Mouse (Mus musculus) heart, embryonic 14.5 days (tissue): Measurements from ENCODE around the gene Rrm2. TPM values are rescaled to one million over a fixed set of nuclear protein-coding genes. Genes with fewer than 3 reads are reported as not detected.

ENCODE experiments used
- ATAC-seq: fragments of 200-750 bp; cut with Nextera tagmentation; 2 replicates; pipeline ENCODE4 v1.8.0; 2017; ENCODE audit warnings: low read depth, moderate TSS enrichment; ENCODE audit not compliant: insufficient number of reproducible peaks, insufficient read depth, low FRiP score
- H3K27ac ChIP-seq, 2 experiments: fragments of 200-500 bp in 1 of 2; fragments of 300-500 bp in 1 of 2; sonication (generic) in 1 of 2; replicated peaks in 1 of 2; 2 replicates each; pipeline ENCODE4 v1.5.1; 2012 to 2014; ENCODE audit warnings: low read depth in 2 of 2, low read length in 2 of 2, control low read depth in 1 of 2, mild to moderate bottlenecking in 1 of 2, mixed read lengths in 1 of 2; ENCODE audit not compliant: control insufficient read depth in 1 of 2, insufficient read depth in 1 of 2
- H3K27me3 ChIP-seq: fragments of 300-500 bp; sonication (generic); 2 replicates; pipeline ENCODE4 v1.6.1; 2014; ENCODE audit warnings: mild to moderate bottlenecking, low read length, control low read depth; ENCODE audit not compliant: control insufficient read depth, insufficient read depth
- H3K36me3 ChIP-seq: fragments of 300-500 bp; sonication (generic); 2 replicates; pipeline ENCODE4 v1.6.1; 2014; ENCODE audit warnings: mild to moderate bottlenecking, control low read depth, low read length, mixed read lengths; ENCODE audit not compliant: control insufficient read depth, insufficient read depth
- H3K4me1 ChIP-seq, 2 experiments: fragments of 200-500 bp in 1 of 2; fragments of 300-500 bp in 1 of 2; sonication (generic) in 1 of 2; 2 replicates each; pipeline ENCODE4 v1.6.1; 2012 to 2014; ENCODE audit warnings: low read length in 2 of 2, control low read depth in 1 of 2, mixed read lengths in 1 of 2; ENCODE audit not compliant: control insufficient read depth in 2 of 2, insufficient read depth in 2 of 2
- H3K4me2 ChIP-seq: fragments of 300-500 bp; sonication (generic); 2 replicates; pipeline ENCODE4 v1.6.1; 2014; ENCODE audit warnings: mild to moderate bottlenecking, low read length
- H3K4me3 ChIP-seq, 2 experiments: fragments of 200-500 bp in 1 of 2; fragments of 300-500 bp in 1 of 2; sonication (generic) in 1 of 2; 2 replicates each; pipeline ENCODE4 v1.5.1; 2012 to 2014; ENCODE audit warnings: low read length in 2 of 2, mild to moderate bottlenecking in 2 of 2, control low read depth in 1 of 2, low read depth in 1 of 2, moderate library complexity in 1 of 2; ENCODE audit not compliant: control insufficient read depth in 1 of 2, insufficient read depth in 1 of 2
- H3K9ac ChIP-seq: fragments of 300-500 bp; sonication (generic); 2 replicates; pipeline ENCODE4 v1.6.1; 2014; ENCODE audit warnings: mild to moderate bottlenecking, low read length
- H3K9me3 ChIP-seq: fragments of 300-500 bp; sonication (generic); 2 replicates; pipeline ENCODE4 v1.6.1; 2016; ENCODE audit warnings: low read length, control low read depth; ENCODE audit not compliant: control insufficient read depth
- WGBS: fragments of 180-500 bp; shearing (Covaris S2); extraction: QIAGEN DNeasy Blood & Tissue Kit; methylation state at CpG from one replicate; pipeline ENCODE4 v1.1.7; 2014; 5-methylcytosine and 5-hydroxymethylcytosine counted together
- polyA plus RNA-seq: library from polyadenylated mRNA; unstranded; fragments of >200 nt; fragmentation: Nextera tagmentation; extraction: Ambion mirVana; gene quantifications from 2 replicates; pipeline ENCODE4 v1.2.1, GENCODE M21; 2014

Rrm2 gene
- polyA plus RNA-seq, 1 experiment from 2014 or later, result 189 TPM

DNA sequence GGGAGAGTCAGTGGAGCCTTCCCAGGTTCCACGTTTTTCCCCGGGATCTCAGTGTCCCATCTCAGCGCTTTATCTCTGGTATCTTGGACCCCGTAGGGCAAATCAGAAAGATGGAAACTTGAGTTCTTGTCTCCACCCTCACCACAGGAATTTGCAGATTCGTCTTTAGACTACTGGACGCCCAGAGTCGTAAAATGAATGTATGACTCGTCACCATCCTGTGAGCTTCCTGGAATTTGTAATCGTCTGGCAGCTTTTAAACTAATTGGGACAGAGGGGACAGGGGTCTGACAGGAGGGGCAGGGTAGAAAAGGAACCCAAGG, 600 bp upstream of the Rrm2 start:
- peak overlapping the region; percentile 83 for H3K4me2 ChIP-seq
- peak overlapping the region; percentile 69 to 78 for H3K4me3 ChIP-seq
- H3K9ac ChIP-seq, result peak overlapping the region; percentile 80
- H3K27ac ChIP-seq, result peak overlapping the region; percentile 13 to 59
- WGBS, result under 1% methylated on average over 9 of the region's 9 CpGs
- no peaks in the 10 kb centered on the region for H3K9me3 ChIP-seq
- peaks cover 19 to 59% of the 10 kb centered on the region in 2 experiments for H3K4me1 ChIP-seq
- H3K36me3 ChIP-seq, result peaks cover 22% of the 10 kb centered on the region
- no peak for ATAC-seq
- H3K27me3 ChIP-seq, result no peaks in the 10 kb centered on the region

DNA sequence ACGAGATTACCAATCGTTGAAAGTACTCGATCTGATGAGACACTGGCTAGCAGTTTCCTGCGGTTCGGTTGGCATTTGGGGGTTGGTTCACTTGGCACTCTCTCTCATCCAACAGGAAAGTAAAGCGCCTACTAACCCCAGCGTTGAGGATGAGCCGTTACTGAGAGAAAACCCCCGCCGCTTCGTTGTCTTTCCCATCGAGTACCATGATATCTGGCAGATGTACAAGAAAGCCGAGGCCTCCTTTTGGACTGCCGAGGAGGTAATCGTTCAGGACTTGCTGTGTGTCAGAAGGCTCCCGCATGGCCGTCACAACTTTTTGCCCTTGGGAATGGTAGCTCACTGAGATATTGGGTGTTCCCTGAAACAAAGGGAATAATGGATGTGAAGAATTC, 780 bp downstream of the Rrm2 start:
- ATAC-seq, result no peak
- WGBS, result 1% methylated on average over 17 of the region's 17 CpGs

DNA sequence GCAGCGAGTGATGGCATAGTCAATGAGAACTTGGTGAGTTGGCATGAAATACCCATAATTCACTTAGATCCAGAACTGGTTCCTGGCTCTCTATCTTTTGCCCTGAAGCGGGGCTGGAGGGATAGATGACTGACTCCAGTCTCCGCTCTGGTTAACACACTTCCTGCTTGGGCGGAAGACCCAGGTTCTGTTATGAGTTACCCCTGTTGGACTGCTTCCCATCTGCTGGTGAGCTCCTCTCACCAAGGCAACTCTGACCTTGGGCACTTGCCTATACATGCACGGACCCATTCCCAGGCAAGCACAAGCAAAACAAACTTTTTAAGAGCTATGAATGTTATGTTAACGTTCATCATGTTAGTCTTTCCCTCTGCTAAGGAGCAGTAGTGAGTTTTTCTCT, 1.4 kb downstream of the Rrm2 start:
- no peak for ATAC-seq
- H3K27ac ChIP-seq, result peak overlapping the region; percentile 41 to 70; a peak in 3 of 4 replicates
- H3K4me3 ChIP-seq, result peak overlapping the region; percentile 69 to 78
- peaks cover 11 to 49% of the 10 kb centered on the region in 2 experiments for H3K4me1 ChIP-seq
- peak overlapping the region; percentile 80 for H3K9ac ChIP-seq
- H3K9me3 ChIP-seq, result no peaks in the 10 kb centered on the region
- no peaks in the 10 kb centered on the region for H3K27me3 ChIP-seq
- WGBS, result 34% methylated on average over 6 of the region's 6 CpGs
- H3K4me2 ChIP-seq, result peak overlapping the region; percentile 83
- H3K36me3 ChIP-seq, result peaks cover 41% of the 10 kb centered on the region

More for the DNA sequence above, 780 bp downstream of the Rrm2 start:
- H3K4me3 ChIP-seq, result peak overlapping the region; percentile 69 to 78
- no peaks in the 10 kb centered on the region for H3K27me3 ChIP-seq
- H3K9ac ChIP-seq, result peak overlapping the region; percentile 80
- peak overlapping the region; percentile 41 to 70 for H3K27ac ChIP-seq
- H3K4me1 ChIP-seq, result peaks cover 11 to 49% of the 10 kb centered on the region in 2 experiments
- peaks cover 36% of the 10 kb centered on the region for H3K36me3 ChIP-seq
- H3K4me2 ChIP-seq, result peak overlapping the region; percentile 83
- no peaks in the 10 kb centered on the region for H3K9me3 ChIP-seq

DNA sequence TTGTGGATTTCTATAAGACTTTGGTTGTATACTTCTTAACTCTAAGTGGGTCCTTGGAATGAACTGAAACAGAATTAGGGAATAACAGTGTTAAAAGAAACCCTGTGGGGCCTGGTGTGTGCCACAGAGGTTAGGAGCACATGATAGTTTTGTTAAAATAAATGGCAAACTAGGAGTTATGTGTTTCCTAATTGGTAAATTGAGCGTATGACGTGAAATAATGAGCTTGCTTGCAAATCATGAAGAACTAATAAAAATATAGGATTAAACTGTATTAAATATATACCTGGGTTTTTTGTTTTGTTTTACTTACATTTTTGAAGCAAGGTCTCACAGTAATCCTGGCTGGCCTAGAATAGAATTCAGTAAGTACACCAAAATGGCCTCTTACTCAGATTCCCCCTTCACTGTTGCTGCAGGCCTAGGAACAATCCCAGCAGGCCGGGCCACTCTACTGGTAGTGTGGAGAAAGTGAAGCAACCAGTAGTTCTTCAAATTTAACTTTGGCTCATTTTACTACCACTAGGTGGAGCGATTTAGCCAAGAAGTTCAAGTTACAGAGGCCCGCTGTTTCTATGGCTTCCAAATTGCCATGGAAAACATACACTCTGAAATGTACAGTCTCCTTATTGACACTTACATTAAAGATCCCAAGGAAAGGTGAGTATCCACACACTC, 1.9 kb downstream of the Rrm2 start:
- Histone ChIP-seq H3K4me2 (peak overlapping the region; percentile 83), H3K9me3 (no peaks in the 10 kb centered on the region), H3K27me3 (no peaks in the 10 kb centered on the region), H3K27ac (peak overlapping the region in 1 of 2 experiments; percentile 70; a peak in 2 of 4 replicates), H3K36me3 (peaks cover 42% of the 10 kb centered on the region), H3K9ac (peak overlapping the region; percentile 80), H3K4me3 (peak overlapping the region in 1 of 2 experiments; percentile 78; a peak in 2 of 4 replicates), H3K4me1 (peaks cover 11 to 49% of the 10 kb centered on the region in 2 experiments)
- WGBS, result 37% methylated on average over 5 of the region's 5 CpGs
- no peak for ATAC-seq

DNA sequence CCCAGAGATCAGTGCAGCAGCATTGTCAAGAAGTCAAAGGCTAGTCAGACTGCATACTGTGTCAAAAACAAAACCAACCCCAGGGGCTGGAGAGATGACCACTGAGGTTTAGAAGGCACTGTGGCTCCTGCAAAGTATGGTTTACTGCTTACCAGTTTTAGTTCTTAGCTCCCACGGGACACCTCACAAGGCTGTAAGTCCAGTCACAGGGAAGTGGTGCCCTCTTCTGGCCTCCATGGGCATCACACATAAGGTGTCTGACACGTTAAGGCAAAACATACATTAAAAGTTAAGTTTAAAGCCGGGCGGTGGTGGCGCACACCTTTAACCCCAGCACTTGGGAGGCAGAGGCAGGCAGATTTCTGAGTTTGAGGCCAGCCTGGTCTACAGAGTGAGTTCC, 2.6 kb downstream of the Rrm2 start:
- no peaks in the 10 kb centered on the region for H3K9me3 ChIP-seq
- H3K4me1 ChIP-seq, result peaks cover 11 to 49% of the 10 kb centered on the region in 2 experiments
- H3K36me3 ChIP-seq, result peaks cover 42% of the 10 kb centered on the region
- H3K4me3 ChIP-seq, result 0 out of 4 replicates have a peak overlapping the region, but pooled peaks of 1 of the 2 experiments have one; percentile 78
- peak overlapping the region; percentile 83 for H3K4me2 ChIP-seq
- ATAC-seq, result no peak
- 74% methylated on average over 5 of the region's 5 CpGs for WGBS
- peak overlapping the region in 1 of 2 experiments; percentile 20; a peak in 2 of 4 replicates for H3K27ac ChIP-seq
- H3K27me3 ChIP-seq, result no peaks in the 10 kb centered on the region
- H3K9ac ChIP-seq, result no peak overlapping the region; the same call in 1 of the 2 replicates

DNA sequence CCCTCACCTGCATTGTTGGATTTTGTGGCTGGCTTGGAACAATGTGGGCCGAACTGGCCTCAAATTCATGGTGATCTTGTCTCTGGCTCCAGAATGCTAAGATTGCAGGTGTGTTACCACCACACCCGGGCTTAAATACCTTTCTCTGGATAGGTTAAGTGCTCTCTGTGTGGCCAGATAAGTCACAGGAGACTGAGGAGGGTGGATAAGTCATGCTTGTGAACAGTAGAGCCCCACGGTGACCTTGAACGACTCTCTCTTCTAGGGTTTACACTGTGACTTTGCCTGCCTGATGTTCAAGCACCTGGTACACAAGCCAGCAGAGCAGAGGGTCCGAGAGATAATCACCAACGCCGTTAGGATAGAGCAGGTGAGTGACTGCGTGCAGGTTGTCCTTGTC, 4.4 kb downstream of the Rrm2 start:
- peaks cover 42% of the 10 kb centered on the region for H3K36me3 ChIP-seq
- H3K4me3 ChIP-seq, result no peak overlapping the region
- H3K4me2 ChIP-seq, result no peak overlapping the region
- H3K27me3 ChIP-seq, result no peaks in the 10 kb centered on the region
- 64% methylated on average over 8 of the region's 8 CpGs for WGBS
- no peaks in the 10 kb centered on the region for H3K9me3 ChIP-seq
- peaks cover 9 to 37% of the 10 kb centered on the region in 2 experiments for H3K4me1 ChIP-seq
- H3K27ac ChIP-seq, result no peak overlapping the region; a peak in 1 of 4 replicates
- ATAC-seq, result no peak
- H3K9ac ChIP-seq, result no peak overlapping the region

DNA sequence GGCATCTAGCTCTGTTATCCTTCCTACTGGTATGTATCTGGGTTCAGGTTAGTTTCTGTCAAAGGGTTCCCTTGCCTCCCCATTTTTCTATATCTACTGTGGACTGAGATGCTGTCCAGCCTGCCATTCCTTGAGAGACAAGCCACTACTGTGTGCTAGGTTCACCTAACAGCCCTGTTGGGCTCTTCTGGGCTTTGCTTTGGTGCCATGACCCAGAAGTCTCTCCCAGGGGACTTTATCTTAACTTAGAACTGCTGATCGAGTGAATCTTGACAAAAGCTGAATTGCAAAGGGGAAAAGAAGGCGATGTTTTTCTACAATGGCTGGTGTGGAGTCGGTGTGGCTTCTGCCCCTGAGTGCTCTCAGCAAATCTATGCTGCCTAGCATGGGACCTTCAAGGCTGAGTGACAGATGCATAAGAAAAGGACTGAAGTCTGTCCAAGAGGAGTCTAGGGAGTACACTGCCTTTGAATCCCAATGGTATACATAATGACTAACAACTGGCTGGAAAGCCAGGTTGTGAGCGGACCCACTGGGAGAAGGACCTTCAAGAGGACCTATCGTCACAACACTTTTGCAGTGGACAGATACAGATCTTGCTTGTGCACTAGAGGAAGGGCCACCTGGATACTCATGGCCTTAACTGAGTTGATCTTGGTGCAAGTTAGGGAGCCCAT, 6.7 kb downstream of the Rrm2 start:
- peaks cover 42% of the 10 kb centered on the region for H3K36me3 ChIP-seq
- peaks cover 10 to 22% of the 10 kb centered on the region in 2 experiments; a peak in 3 of 4 replicates for H3K4me1 ChIP-seq
- 72% methylated on average over 5 of the region's 5 CpGs for WGBS
- no peak overlapping the region for H3K9ac ChIP-seq
- no peak overlapping the region for H3K4me3 ChIP-seq
- no peak overlapping the region for H3K4me2 ChIP-seq
- H3K27me3 ChIP-seq, result no peaks in the 10 kb centered on the region
- H3K9me3 ChIP-seq, result no peaks in the 10 kb centered on the region
- H3K27ac ChIP-seq, result no peak overlapping the region
- no peak for ATAC-seq
